ENCODE assay signal across 10 mouse cellular contexts in genomic region chrX:167231150-167231549, GRCm38 (mm10). TPM values are rescaled to one million over a fixed set of nuclear protein-coding genes. Genes with fewer than 3 reads are reported as not detected.
DNase-seq lines count a peak whose midpoint lies in the region; ATAC-seq and TF ChIP-seq lines count a peak whose summit lies in the region.
"Had no signal": no experiment of that assay in that cellular context is flagged by ENCODE, and none has a peak within 500 bp of the region (broad histone marks: within the 10 kb centered on the region; RNA-seq: fewer than 3 reads in every experiment).

No protein-coding gene starts in this region.

- ATAC-seq in liver, postnatal 0 days: peak; percentile 34
- ATAC-seq in hindbrain, embryonic 11.5 days (ENCODE audit: low FRiP score): no peak

- DNase-seq in lung, adult 18-20 months: peak; percentile 55 to 57
- no peak for DNase-seq in lung, postnatal 14 days
- DNase-seq in R1 (ENCODE audit: low read depth, low spot score): peak; percentile 67
- DNase-seq in liver, postnatal 0 days: peak; percentile 17
- DNase-seq in thymus, adult 18-20 months: peak; percentile 22 to 32
- no peak for DNase-seq in cerebellum, adult 11-12 months
- no peak for DNase-seq in hindbrain, embryonic 11.5 days (ENCODE audit: low spot score)
- no peak for DNase-seq in retina, postnatal 1 day

- no peaks in the 10 kb centered on the region for H3K36me3 ChIP-seq in liver, postnatal 0 days (replicated peaks; ENCODE audit: insufficient read depth, low read length)
- H3K36me3 ChIP-seq in hindbrain, embryonic 11.5 days (ENCODE audit: control insufficient read depth, insufficient read depth, low read length): no peaks in the 10 kb centered on the region
- H3K36me3 ChIP-seq: embryonic facial prominence, embryonic 12.5 days; midbrain, embryonic 10.5 days had no signal

- no peaks in the 10 kb centered on the region for H3K4me1 ChIP-seq in liver, postnatal 0 days (ENCODE audit: insufficient read depth)
- no peaks in the 10 kb centered on the region for H3K4me1 ChIP-seq in hindbrain, embryonic 11.5 days (replicated peaks; ENCODE audit: control insufficient read depth, insufficient read depth, low read length)
- H3K4me1 ChIP-seq: embryonic facial prominence, embryonic 12.5 days had no signal

- H3K9ac ChIP-seq in liver, postnatal 0 days (replicated peaks): no peak overlapping the region
- H3K9ac ChIP-seq in hindbrain, embryonic 11.5 days (ENCODE audit: low read depth, low read length): no peak overlapping the region
- H3K9ac ChIP-seq: embryonic facial prominence, embryonic 12.5 days had no signal

- H3K27ac ChIP-seq in liver, postnatal 0 days (ENCODE audit: low read depth): no peak overlapping the region
- H3K27ac ChIP-seq in hindbrain, embryonic 11.5 days (ENCODE audit: low read depth, low read length): no peak overlapping the region
- H3K27ac ChIP-seq: embryonic facial prominence, embryonic 12.5 days had no signal

- no peaks in the 10 kb centered on the region for H3K27me3 ChIP-seq in liver, postnatal 0 days (ENCODE audit: insufficient read depth, low read length)
- H3K27me3 ChIP-seq in hindbrain, embryonic 11.5 days (ENCODE audit: control insufficient read depth, insufficient read depth, low read length): peaks cover 2% of the 10 kb centered on the region; the same call in 1 of the 2 replicates

- H3K4me2 ChIP-seq in liver, postnatal 0 days (ENCODE audit: low read depth, low read length): no peak overlapping the region
- no peak overlapping the region for H3K4me2 ChIP-seq in hindbrain, embryonic 11.5 days (replicated peaks; ENCODE audit: low read depth, low read length)
- H3K4me2 ChIP-seq: embryonic facial prominence, embryonic 12.5 days had no signal

- TF ChIP-seq CTCF in liver, postnatal 0 days (IDR thresholded peaks at IDR 0.05; ENCODE audit: low read depth): no peak

- TF ChIP-seq EP300 in liver, postnatal 0 days (IDR thresholded peaks at IDR 0.05; ENCODE audit: low read depth): no peak

- no peak overlapping the region for H3K4me3 ChIP-seq in liver, postnatal 0 days (ENCODE audit: low read depth, low read length)
- no peak overlapping the region for H3K4me3 ChIP-seq in hindbrain, embryonic 11.5 days (ENCODE audit: low read depth, low read length)
- H3K4me3 ChIP-seq: embryonic facial prominence, embryonic 12.5 days; midbrain, embryonic 10.5 days had no signal

- WGBS in liver, postnatal 0 days (ENCODE audit: insufficient replicate concordance): 43% methylated on average over 8 of the region's 8 CpGs
- WGBS in hindbrain, embryonic 11.5 days: 60% methylated on average over 8 of the region's 8 CpGs

- no peaks in the 10 kb centered on the region for H3K9me3 ChIP-seq in liver, postnatal 0 days (ENCODE audit: low read length)
- no peaks in the 10 kb centered on the region for H3K9me3 ChIP-seq in hindbrain, embryonic 11.5 days (ENCODE audit: control insufficient read depth, low read length)
- H3K9me3 ChIP-seq: embryonic facial prominence, embryonic 12.5 days; midbrain, embryonic 10.5 days had no signal

RNA-seq across cellular contexts. Expression of gene Tmsb4x, which starts 22.0 kb away (rescaled TPM):
- 1,722 and 1,837 TPM in 2 replicates for polyA plus RNA-seq in liver, postnatal 0 days (2015; fragmentation: Nextera tagmentation; extraction: Ambion mirVana)
- 6,076 and 6,498 TPM in 2 replicates for polyA plus RNA-seq in hindbrain, embryonic 11.5 days (2014; fragmentation: Nextera tagmentation; extraction: Ambion mirVana)

RNA-seq across cellular contexts. Expression of gene Tlr8, which starts 33.0 kb away (rescaled TPM):
- polyA plus RNA-seq in liver, postnatal 0 days (2015; fragmentation: Nextera tagmentation; extraction: Ambion mirVana): 0.96 and 1.2 TPM in 2 replicates
- not detected in 2 replicates for polyA plus RNA-seq in hindbrain, embryonic 11.5 days (2014; fragmentation: Nextera tagmentation; extraction: Ambion mirVana)
- polyA plus RNA-seq: midbrain, embryonic 10.5 days had no signal

Comparison
In these comparisons a context has a peak if more than half of its experiments do, and no peak if none do; other contexts are left out.
1. DNase-seq: peak in lung, adult 18-20 months (2 of 2), R1 (single experiment), liver, postnatal 0 days (single experiment) and thymus, adult 18-20 months (2 of 2); none in lung, postnatal 14 days (single experiment), cerebellum, adult 11-12 months (single experiment), hindbrain, embryonic 11.5 days (single experiment) and retina, postnatal 1 day (single experiment).